Mouse (Mus musculus): ENCODE data around the gene Lamb3. TPM values are rescaled to one million over a fixed set of nuclear protein-coding genes. Genes with fewer than 3 reads are reported as not detected.

The Lamb3 gene
- total RNA-seq, 2 experiments from 2014 or later, result 1.4 to 2.1 TPM

DNA sequence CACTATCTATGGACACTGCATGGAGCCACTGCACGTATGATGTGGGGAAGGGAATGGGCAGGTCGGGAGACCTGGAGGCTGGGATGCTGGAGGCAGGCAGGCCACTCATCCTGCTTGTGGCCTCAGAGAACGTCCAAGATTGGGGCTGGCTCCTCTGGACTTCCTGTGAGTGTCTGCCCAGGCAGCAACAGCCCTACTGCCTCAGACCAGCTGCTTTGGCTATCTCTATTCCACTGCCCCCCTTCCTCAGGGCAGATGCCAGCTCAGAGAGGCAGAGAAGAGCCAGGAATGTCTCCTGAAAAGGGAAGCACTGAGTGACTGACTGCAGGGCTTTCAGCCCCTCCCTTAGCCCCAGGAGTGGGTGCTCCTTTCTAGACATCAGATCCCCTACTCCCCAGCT is 139.4 kb downstream of the Lamb3 start:
- intact Hi-C loops (cut with DNase I), result no loop called here
- no peak for DNase-seq (ENCODE audit: extremely low spot score in 1 of 2, low spot score in 2 of 2)

DNA sequence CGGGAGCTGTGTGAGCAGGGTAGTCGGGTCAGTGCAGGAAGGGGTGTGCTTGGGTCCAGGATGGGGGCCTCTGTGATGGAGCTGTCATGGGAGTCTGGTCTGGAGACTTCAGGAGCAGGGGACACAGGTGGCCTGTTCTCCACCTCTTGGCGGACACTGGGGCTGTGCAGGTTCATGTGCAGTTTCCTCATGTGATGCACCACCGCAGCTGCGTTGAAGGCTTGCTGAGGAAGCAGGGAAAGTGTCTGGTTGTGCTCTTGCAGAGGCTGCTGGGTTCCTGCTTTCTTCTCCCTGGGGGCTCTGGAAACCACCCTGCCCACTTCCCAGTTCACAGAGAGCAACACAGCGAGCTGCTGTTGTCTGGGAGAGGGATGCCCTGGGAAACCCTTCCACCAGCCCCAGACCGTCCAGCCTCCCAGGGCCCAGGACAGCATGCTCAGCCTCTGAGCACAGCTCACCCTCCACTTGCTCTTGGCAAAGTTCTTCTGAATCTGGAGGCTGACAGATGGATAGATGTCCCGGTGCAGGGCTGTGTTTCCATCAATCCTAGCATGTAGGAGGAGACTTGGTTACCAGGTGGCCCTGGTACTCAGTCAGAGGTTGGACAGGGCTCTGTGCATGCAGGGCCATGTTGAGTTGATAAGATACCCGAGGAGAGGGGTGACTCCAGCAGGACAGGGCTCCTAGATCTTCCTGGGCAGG is 140.9 kb downstream of the Lamb3 start:
- intact Hi-C loops (cut with DNase I), result no loop called here
- no peak for DNase-seq (ENCODE audit: extremely low spot score in 1 of 2, low spot score in 2 of 2)

DNA sequence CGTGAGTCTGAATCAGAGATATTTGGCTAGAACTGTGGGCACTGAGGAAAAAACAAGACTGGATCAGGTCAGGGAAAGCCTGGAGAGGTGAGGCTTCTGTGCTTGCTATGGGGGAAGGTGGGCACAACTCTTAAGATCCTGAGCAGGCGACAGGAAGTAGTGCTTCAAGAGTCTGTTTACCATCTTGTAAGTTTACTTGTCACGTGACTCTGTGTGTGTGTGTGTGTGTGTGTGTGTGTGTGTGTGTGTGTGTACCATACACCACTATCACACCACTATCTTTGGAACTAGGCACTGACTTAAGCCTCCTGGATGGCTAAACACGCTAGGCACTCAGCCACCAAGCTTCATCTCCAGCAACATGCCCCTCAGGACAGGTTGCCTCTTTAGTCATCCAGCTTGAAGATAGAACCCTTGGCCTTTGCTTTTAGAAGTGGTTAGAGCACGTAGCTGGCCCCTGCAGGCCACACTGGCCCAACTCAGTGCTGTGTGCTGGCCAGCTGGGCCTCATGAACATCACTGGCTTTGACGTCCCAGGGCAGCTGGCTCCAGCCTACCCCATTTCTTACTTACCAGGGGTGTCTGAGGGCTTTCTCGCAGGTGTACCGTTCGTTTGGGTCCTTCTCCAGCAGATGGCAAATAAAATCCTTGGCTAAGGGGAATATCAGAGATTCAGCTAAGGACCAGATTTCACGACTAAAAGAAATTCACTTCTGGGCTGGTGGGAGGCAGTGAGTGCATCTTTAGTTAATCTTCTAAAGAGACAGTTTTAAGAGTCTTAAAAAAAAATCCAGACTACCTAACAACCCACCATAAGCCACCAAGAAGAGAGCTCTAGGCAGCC is 142.4 kb downstream of the Lamb3 start:
- DNase-seq (ENCODE audit: extremely low spot score in 1 of 2, low spot score in 2 of 2), result no peak
- intact Hi-C loops (cut with DNase I), result no loop called here

DNA sequence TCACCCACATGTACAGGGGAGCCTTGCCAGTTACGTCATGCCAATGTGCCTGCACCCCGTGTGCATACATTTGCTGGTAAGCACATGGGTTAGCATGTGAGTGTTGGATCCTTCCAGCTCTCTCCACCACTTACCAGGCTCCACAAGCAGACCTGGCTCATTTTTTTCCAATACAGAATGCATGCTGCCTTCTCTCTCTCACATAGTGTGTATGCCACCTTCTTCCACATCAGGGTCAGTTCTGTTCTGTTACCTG is 143.0 kb downstream of the Lamb3 start:
- DNase-seq (ENCODE audit: extremely low spot score in 1 of 2, low spot score in 2 of 2), result no peak
- intact Hi-C loops (cut with DNase I), result no loop called here

DNA sequence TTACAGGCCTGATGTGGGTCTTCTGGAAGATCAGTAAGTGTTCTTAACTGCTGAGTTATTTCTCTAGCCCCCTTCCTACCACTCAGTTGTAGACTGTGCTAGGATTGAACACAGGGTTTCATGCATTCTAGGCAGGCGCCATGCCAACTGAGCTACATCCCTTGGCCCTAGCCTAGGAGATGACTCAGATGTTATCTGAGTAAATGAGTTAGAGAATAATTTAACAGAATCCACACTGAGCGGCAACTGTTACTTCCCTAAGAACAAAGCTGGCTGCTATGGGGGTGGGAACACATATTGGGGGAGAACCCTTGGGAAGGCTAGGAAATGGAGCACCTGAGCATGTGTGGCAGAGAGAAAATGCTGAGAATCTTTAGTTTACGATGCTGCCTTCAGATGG is 144.1 kb downstream of the Lamb3 start:
- DNase-seq (ENCODE audit: extremely low spot score in 1 of 2, low spot score in 2 of 2), result no peak
- intact Hi-C loops (cut with DNase I), result no loop called here

DNA sequence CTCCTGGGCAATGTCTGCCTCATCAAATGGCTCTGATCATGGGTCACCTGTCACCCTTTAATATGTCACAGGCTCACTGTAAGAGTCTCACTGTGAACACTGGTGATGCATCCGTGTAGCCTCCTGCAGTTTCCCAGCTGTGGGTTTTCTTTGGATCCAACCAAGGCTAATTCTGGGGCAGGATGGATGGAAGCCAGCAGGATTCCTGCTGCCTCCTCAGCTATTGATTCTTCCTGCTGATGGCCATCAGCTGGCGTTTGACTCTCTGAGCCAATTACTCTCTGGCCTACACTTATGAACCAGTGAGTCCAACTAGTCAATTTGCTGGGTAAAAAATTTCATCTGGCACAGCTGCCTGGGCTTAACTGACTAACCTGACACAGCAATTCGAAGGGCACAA is 151.7 kb downstream of the Lamb3 start:
- DNase-seq (ENCODE audit: extremely low spot score in 1 of 2, low spot score in 2 of 2), result no peak
- intact Hi-C loops (cut with DNase I), result no loop called here

DNA sequence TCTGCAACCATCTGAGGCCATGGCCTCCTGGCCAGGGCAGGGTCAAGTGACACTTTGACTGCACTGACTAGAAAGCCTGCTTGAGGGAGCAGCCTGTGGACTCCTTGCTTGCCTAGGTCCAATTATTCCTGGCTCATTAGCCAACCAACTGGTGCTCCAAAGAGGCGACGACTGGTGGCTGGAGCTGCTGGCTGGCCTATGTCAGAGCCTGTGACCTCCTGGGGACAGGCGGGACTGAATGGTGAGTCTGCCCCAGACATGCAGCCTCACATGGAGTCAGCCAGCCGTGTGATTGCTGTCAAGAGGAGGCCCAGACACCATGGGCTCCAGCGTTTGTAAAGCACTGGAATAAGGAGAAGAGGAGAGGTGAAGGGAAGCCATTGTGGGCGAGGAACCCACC is 153.7 kb downstream of the Lamb3 start:
- intact Hi-C loops (cut with DNase I), result no loop called here

DNA sequence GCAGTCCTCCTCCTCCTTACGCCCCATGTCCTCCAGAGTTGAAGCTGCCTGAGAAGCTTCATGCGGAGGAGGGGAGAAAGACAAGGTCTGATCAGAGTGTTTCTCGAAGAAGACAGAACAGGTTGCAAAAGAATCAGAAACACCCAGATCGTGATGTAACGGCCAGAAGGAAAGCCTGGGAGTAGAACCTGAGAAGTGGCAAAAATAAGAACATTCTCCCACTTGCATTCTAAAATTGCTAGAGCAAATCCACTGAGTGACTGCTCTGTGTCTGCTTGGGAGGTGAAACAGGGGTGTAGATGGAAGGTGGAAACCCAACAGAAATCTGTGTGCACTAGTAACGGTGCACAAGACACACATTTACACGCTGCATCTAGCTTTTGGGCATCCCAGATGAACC is 154.6 kb downstream of the Lamb3 start:
- intact Hi-C loops (cut with DNase I), result no loop called here
- no peak for DNase-seq (ENCODE audit: extremely low spot score in 1 of 2, low spot score in 2 of 2)

More for the DNA sequence above, 153.7 kb downstream of the Lamb3 start:
- no peak for DNase-seq (ENCODE audit: extremely low spot score in 1 of 2, low spot score in 2 of 2)

DNA sequence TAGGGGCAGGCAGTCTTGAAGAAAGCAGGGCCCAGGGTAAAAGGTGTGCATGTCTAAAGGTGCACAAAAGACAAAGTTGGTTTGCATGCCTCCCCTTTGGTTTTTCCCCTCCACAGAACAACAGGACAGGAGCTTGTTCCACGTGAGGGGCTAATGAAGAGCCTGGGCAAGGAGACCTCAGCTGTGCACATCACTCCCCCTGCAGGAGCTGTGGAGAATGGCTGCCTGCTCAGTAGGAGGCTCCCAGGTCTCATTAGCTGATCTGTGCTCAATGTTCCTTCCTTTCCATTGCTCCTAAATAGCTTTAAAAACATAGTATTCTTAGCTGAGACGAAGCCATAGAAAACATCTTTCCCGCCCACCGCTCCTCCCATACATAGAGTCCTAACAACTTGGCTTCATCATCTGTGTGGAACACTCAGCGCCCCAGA is 156.3 kb downstream of the Lamb3 start:
- intact Hi-C loops (cut with DNase I), result no loop called here

DNA sequence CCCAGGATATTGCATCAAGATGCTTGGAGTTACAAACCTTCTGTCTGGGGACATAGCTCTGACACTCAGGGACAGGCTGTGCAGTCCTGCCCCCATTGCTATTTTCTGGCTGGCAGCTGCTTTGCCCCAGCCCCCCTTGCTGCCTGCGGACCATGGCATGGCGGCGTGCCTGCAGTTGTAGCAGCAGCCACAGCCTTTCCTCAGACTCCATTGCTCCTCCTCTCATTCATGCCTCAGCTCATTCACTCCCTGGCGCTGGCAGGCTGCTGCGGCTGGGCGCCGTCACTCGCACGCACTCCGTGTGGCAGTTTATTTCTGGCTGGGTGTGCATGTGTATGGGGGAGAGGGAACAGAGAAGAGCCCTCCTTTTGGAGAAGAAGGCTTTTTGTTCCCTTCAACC is 160.6 kb downstream of the Lamb3 start:
- DNase-seq (ENCODE audit: extremely low spot score in 1 of 2, low spot score in 2 of 2), result peak; percentile 75 to 77
- intact Hi-C loops (cut with DNase I), result loop anchor here (5.0 kb wide), 2 partner anchors 111 to 161 kb away; partner anchors contain the start of gene Lamb3

More for the DNA sequence above, 156.3 kb downstream of the Lamb3 start:
- peak; percentile 36 to 61 for DNase-seq (ENCODE audit: extremely low spot score in 1 of 2, low spot score in 2 of 2)

DNA sequence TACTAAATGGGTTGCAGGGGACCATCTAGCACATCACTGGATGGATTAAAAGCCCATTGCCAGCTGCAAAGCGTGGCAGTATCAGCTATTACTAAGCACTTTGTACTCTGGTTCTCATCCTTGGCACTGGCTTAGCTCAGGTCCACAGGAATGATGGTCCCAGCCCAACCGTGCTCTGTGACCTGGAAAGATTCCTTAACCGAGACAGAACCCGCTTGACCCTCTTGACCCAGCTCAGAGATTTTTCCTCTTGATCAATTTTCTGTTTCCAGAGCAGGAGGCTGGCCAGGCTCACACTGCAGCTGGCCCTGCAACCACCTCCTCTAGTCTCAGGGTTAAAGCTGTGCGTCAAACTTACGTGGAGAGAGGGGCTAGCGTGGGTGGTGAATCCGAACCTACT is 161.6 kb downstream of the Lamb3 start:
- peak in 1 of 2 experiments; percentile 14 for DNase-seq (ENCODE audit: extremely low spot score in 1 of 2, low spot score in 2 of 2)
- intact Hi-C loops (cut with DNase I), result loop anchor here (5.0 kb wide), 2 partner anchors 112 to 162 kb away; partner anchors contain the start of gene Lamb3

DNA sequence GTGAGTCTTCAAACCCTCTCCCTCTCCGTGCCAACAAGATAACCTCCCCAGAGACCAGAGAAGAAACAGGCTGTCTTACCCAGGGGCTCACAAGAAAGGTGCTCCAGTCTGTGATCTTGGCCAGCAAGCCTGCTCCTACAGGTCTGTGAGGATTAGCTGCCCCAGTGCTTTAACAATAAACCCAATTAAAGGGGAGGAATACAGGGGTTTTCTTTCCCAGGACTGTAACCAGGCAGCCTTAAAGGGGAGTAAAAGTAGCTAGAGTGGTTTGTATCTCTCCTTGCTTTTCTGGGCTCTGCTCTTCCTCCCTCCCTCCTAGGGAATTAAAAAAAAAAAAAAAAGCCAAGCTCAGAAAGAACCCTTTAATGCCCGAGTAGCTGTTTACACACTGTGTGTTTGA is 162.6 kb downstream of the Lamb3 start, which contains the start of gene Camk1g:
TSS of gene Camk1g (minus strand) at position 203 of the 400 bp plus-strand sequence.
- DNase-seq (ENCODE audit: extremely low spot score in 1 of 2, low spot score in 2 of 2), result peak in 1 of 2 experiments; percentile 64
- intact Hi-C loops (cut with DNase I), result no loop called here

DNA sequence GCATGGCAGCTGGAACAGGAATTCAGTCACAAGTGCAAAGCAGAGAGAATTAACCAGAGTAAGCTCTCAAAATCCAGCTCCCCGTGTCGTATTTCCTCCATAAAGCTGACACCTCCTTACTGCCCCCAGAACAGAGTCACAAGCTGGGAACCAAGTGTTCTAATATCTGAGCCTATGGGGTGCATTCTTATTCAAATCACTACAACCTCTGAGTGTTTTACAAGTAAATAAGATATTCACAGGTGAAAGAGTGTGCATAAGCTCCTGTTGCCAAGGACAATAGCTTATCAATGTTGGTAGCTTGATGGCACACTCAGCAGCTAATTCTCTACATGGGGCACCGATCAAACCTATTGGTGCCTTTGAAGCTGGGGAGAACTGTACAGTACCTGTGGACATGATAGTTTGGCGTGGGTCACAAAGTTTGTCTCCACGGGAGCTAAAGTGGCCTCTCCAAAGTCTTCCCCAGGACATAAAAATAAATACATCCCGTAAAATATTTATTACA is 166.5 kb downstream of the Lamb3 start:
- DNase-seq (ENCODE audit: extremely low spot score in 1 of 2, low spot score in 2 of 2), result no peak
- intact Hi-C loops (cut with DNase I), result no loop called here

DNA sequence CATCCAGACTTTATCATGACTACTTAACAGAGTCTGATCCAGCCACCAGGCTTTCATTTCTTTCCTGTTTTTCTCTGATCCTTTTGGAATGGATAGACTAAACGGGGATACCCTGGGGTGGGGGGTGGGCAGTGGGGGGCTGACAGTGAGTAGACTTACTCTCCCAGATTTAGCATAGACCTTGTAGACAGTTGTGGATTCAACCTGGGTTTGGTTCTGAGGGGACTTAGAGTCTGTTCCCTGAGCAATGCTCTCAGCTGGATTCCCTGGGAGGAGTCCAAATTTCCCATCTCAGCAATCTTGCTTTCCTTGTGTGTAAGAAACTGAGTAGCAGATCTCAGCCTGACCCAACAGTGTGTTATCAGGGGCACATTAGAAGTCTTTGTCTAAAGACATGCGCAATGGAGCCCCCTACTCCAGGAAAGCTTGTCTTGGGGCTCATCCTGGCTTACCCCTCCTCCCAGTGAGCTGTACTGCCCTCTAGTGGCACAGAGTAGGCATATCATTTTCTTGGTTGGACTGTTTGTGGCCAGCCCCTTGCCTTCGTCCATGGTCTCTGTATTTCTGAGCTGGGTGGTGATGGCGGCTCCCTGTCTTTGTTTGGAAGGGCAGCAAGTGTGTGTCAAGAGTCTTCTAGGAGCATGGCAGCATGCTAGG is 169.1 kb downstream of the Lamb3 start:
- DNase-seq (ENCODE audit: extremely low spot score in 1 of 2, low spot score in 2 of 2), result peak; percentile 39 to 45
- intact Hi-C loops (cut with DNase I), result loop anchor here (2.0 kb wide), 1 partner anchor 48 kb away; no protein-coding TSS in a partner anchor

DNA sequence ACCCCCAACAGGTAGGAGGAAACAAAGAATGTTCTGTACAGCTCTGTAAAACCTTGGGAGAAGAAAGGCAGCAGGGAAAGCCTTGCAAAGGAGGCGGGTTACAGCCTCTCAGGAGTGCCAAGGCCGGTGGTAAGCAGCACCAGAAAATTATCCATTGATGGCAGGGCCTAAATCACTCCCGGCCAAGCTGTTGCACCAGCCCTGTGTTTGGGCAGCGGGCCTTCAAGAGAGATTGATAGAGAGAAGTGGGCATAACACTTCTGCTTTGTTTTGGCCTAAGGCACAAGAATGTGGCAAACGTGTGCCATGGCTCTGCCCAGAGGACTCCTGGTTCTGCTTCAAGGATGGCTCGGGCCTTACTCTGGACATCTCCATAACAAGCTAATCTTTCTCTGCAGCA is 172.1 kb downstream of the Lamb3 start:
- intact Hi-C loops (cut with DNase I), result loop anchor here (5.0 to 10.0 kb wide), 2 partner anchors 172 to 205 kb away; partner anchors contain the start of gene Lamb3
- DNase-seq (ENCODE audit: extremely low spot score in 1 of 2, low spot score in 2 of 2), result no peak

DNA sequence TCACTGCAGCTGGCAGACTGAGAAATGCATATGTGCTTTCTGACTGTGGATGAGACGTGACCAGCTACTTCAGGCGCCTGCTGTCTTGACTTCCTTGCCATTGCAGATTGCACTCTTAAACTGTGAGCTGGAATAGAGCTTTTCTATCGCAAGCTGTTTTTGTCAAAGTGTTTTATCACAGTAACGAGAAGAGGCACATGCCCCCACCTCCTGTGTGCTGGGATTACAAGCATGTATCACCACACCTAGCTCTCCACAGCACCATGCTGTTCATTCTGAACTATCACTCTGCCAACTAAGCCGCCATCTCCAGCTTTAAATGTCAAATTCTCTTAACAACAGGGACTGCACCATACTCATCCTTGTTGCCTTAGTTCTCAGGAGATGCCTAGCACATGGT is 173.4 kb downstream of the Lamb3 start:
- DNase-seq (ENCODE audit: extremely low spot score in 1 of 2, low spot score in 2 of 2), result no peak
- intact Hi-C loops (cut with DNase I), result loop anchor here (5.0 to 10.0 kb wide), 2 partner anchors 174 to 204 kb away; partner anchors contain the start of gene Lamb3

DNA sequence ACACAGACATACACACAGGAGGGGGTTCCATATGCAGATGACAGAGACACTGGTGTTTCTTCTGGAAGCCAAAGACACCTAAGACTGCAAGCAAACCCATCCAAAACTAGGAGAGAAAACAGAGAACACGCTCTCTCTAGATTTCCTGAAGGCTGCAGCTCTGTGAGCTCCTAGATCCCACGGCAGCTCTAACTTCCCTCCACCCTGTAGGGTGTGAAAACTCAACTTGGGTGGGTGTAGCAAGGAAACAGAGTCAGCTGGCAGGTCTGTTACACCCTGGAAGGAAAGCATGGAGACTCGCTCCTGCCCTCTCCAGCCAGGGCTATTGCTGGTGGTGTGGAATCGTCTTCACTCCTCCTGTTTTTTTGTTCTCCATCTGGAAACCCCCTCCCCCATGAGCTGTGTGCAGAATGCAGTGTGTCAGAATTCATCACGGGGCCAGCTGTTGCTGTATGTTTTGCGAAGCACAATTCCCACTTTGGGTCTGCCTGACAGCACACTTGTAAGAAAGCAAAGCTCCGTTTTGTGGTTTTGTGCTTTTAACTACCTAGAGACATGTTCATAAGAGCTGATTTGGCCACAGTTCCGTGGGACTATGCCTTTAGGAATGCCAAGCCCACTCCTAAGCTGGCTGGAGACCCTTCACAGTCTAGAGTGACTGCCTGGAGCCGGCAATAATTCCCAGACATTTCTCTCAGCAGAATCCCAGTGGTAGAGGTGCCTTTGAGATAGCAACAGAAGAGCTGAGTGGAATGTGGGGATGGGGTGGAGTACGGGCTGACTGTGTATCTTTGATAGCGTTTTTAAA is 174.3 kb downstream of the Lamb3 start:
- intact Hi-C loops (cut with DNase I), result loop anchor here (5.0 to 10.0 kb wide), 2 partner anchors 174 to 203 kb away; partner anchors contain the start of gene Lamb3
- peak in 1 of 2 experiments; percentile 46 for DNase-seq (ENCODE audit: extremely low spot score in 1 of 2, low spot score in 2 of 2)

DNA sequence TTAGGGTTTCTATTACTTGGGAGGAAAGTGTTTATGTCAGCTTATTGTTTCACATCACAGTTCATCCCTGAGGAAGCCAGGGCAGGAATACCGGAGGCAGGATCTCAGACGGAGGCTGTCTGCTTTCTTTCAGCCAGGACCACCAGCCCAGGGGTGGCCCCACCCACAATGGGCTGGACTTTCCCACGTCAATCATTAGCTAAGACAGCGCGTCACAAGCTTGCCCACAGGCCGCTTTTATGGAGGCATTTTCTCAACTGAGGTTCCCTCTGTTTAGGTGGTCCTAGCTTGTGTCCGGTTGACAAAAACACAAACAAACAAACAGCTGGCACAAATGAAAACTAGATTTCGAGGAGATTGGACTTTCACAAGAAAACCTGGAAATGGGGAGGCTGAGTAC is 174.9 kb downstream of the Lamb3 start:
- peak in 1 of 2 experiments; percentile 62 for DNase-seq (ENCODE audit: extremely low spot score in 1 of 2, low spot score in 2 of 2)
- intact Hi-C loops (cut with DNase I), result loop anchor here (5.0 to 10.0 kb wide), 2 partner anchors 175 to 202 kb away; partner anchors contain the start of gene Lamb3

Measured in left cerebral cortex, postnatal 10 days (tissue).